Mouse (Mus musculus) MN1 (cell line): Measurements from ENCODE around the gene Ispd.
"Not testable (repeated sequence)": the region's sequence is repeated elsewhere in the genome, so short reads cannot be mapped to it uniquely, and the experiment has no call there.

ENCODE experiments used
- DNase-seq: peaks from one replicate; pipeline ENCODE4 v3.0.0-alpha.2; 2016; ENCODE audit warnings: low spot score

Gene Ispd

DNA sequence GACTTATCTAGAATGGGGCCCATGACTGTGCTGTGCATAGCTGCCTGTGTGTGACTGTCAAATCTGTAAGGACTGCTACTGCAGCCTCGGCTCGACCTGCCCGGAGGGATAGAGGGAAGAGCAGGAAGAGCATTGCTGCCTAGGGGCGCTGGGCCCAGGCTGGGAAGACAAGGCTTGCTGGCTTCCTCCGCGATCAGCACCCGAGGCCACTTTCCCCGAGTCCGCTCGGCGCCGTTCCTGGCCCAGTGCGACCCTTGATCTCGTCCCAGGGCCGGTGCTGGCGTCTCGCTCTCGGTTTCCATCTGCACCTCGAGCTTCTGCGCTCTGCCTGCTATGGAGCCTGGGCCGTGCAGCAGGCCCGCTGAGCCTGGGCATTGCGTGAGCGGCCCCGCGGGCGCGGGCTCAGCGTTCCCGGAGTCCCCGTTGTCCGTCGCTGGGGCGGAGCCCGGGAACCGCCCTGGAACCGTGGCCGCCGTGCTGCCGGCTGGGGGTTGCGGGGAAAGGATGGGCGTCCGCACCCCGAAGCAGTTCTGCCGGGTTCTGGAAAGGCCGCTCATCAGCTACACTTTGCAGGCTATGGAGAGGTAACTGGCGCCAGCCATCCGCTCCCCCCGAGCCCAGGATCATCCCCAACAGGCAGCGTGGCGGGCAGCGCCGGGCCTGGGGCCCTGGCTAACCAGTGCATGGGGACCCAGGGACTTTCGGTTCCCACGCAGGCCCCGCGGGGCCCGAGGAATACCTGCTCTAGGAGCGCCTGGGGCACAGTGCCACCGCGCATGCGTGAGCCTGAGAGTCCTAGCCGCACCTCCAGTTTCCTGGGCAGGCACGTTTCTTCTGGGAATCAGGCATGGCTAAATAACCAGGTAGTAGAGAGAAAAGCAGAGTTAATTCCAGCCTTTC lies at the start of gene Ispd, which contains the start of gene D630036H23Rik:
Ispd (plus strand) TSS at position 10 of the 900 bp plus-strand sequence.
D630036H23Rik (minus strand) TSS at position 741 of the 900 bp plus-strand sequence.
- DNase-seq = peak; percentile 92

DNA sequence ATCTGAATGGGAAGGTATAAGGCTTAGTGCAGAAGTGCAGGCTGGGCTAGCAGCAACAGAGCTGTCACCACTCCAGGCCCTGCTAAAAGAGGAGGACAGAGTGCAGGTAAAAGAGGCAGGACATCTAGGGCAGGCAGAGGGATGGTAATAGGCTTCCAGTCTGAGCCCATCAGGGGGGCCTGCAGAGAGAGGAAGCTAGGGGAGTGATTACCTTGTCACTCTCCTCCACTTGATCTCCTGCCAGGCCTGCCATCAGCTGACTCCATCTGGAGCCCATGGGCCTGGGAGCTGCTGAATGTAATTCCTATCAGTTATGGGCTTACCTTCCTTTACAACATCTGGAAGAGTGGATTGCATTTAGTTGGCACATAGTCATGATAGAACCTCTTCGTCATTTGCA lies 48.6 kb upstream of the Ispd start:
- no peak for DNase-seq

GRCm38 (mm10) chr12:36333837-36334281 lies 47.4 kb upstream of the Ispd start:
- no peak for DNase-seq

DNA sequence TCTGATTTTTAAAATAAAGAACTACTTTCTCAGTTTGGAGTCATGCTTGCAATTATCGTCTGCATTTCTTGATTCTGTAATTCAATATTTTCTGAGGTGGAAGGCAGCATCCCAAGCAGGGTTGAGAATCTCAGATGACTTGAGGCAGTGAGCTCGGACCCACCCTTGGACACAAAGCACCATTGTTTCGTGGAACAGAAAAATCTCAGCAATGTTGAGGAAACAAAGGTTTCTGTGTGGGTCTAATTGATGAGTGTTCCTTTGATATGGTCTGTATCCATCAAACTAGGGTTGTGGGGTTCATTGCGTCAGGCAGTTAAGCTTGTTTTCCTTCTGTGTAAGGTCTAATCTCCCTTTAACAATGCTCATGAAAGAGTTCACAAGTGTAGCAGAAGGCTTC lies 37.1 kb upstream of the Ispd start:
- DNase-seq = no peak

DNA sequence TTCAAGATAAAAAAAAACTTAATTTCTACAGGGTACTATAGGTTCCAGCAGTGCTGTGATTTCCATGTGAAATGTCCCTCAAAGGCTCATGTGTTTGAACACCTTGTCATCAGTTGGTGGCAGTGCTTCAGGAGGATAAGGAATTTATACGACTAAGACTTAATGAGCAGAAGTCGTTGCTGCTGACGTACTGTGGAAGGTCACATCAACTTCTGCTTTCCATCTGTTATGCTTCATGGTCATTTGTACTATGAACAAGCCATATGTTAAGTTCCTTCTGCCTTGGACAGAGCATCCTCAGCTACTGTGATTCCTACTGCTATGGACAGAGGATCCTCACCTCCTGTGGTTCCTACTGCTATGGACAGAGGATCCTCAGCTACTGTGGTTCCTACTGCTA lies 21.2 kb upstream of the Ispd start:
- DNase-seq = no peak

DNA sequence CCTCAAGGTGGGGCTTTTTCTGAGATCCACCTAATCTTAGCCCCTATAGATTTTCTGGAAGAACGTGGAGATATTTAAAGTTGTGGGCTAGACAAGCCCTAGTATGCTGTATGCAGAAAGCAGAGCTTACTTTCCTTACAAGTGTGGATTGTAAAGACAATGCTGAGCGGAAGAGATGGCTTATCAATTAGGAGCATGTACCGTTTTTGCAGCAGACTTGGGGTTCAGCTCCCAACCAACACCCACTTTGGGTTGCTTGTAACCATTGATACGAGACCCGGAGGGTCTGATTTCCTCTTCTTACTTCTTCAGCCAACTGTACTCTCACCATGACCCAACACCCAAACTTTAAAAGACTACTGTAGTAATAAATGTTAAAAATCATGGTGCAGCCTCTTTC lies 20.6 kb upstream of the Ispd start:
- no peak for DNase-seq

- DNase-seq = no peak
Measured at GRCm38 (mm10) chr12:36364013-36364412, 17.2 kb upstream of the Ispd start.

GRCm38 (mm10) chr12:36373237-36373998 lies 7.8 kb upstream of the Ispd start:
- no peak for DNase-seq

GRCm38 (mm10) chr12:36376391-36376790 lies 4.9 kb upstream of the Ispd start:
- DNase-seq = not testable (repeated sequence)

- peak; percentile 14 for DNase-seq
Measured at GRCm38 (mm10) chr12:36380254-36380653, 996 bp upstream of the Ispd start.

GRCm38 (mm10) chr12:36380806-36381205 lies 444 bp upstream of the Ispd start:
- DNase-seq = peak; percentile 64

- no peak for DNase-seq
Measured at GRCm38 (mm10) chr12:36385386-36385785, 4.1 kb downstream of the Ispd start.

DNA sequence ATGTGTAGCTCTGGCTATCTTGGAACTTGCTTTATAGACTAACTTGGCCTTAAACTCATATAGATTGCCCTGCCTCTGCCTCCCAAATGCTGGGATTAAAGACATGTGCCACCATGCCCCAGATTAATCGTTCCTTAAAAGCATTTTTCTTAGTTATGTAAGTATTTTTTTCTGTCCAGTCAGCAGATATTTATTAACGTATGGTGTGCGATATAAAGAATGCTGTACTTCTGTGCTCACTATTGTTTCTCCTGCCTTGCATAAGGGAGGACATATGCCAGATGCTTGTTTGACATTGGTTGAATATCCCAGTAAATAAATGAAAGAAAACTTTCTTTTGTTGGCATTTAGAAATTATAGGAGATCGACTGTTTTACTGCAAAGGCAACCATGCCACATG lies 5.7 kb downstream of the Ispd start:
- no peak for DNase-seq

- DNase-seq = peak; percentile 33
Measured at GRCm38 (mm10) chr12:36395115-36395514, 13.9 kb downstream of the Ispd start.

- no peak for DNase-seq
Measured at GRCm38 (mm10) chr12:36423677-36424076, 42.4 kb downstream of the Ispd start.

GRCm38 (mm10) chr12:36425258-36425657 lies 44.0 kb downstream of the Ispd start:
- no peak for DNase-seq

GRCm38 (mm10) chr12:36426163-36427045 lies 45.2 kb downstream of the Ispd start:
- DNase-seq = no peak

DNA sequence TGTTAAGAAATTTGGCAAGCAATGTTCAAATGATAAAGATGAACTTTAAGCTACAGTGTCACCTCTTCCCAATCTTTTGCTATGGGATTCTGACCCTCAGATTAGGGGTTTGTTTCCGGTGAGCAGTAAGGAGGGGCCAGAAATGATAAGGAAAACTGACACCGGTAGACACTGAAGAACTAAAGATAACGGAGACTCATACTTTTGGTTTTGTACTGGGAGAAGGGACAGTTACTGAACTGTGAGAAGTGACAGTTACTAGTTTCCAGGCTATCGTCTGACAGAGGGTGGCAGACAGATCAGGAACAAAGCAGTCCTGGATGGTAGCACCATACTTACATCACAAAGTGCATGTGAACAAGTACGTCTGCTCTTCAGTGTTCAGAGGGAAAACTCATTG lies 55.7 kb downstream of the Ispd start:
- DNase-seq = no peak

DNA sequence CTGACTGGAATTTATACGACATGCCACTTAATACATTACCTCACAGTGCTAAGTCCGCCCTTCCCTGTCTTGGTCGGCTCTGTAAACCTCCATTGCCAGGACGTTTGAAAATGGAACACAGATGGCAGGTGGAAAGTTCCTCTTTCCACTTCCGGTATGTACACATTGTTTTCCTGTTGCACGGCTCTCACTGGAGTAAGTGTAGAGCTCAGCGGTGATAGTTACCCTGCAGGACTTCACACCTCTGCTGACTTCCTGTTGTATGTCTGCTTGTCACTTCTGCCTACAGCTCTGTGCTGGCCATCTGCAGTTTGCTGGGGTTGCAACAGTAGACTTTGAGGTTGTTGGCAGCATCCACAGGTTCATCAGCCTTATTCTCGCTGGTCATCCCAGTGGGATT lies 58.1 kb downstream of the Ispd start:
- DNase-seq = no peak

GRCm38 (mm10) chr12:36456002-36456401 lies 74.8 kb downstream of the Ispd start:
- no peak for DNase-seq

DNA sequence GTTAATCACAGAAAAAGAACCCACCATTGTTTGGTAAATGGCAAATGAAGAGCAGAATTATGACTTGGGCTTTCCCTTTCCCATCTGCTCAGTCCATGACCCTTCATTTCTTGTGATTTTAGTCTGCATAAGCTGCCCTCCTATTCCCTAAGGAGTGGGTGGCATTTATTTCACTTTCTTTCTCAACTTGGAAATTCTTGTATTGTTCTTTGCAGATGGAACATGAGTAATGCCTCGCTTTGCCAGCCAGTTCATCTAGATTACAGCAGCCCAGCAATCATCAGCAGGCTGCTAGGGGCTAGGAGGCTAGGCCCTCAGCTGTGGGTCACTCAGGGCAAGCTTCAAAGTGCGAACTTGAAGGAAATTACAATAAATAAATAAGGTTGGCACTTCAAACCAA lies 76.5 kb downstream of the Ispd start:
- no peak for DNase-seq
